Mouse (Mus musculus): ENCODE results near the gene Sap30bp. TPM values are rescaled to one million over a fixed set of nuclear protein-coding genes. Genes with fewer than 3 reads are reported as not detected.

The Sap30bp gene
- polyA plus RNA-seq, 2 experiments: 20.0 to 22.6 TPM

DNA sequence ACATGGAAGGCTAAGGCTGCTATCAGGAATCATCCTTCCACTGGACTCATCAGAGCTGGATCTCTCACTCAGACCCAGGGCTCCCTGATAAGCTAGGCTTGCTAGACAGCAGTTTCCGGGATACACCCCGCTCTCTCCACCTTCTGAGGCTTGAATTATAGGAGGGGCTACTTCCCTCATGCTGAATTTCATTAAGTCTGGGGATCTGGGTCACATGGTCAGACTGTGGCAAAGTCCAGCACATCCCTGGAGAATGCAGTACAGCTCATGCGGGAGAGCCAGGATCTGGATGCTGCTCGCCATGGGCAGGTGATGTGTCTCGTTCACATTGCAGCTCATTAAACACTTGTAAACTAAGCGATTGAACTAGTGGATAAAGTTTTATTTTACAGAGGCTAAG is 37.9 kb downstream of the Sap30bp start:
- H3K4me2 ChIP-seq (ENCODE audit: low read depth): no peak overlapping the region
- H3K9me3 ChIP-seq (ENCODE audit: control insufficient read depth, low read length): no peaks in the 10 kb centered on the region
- ATAC-seq (ENCODE audit: insufficient read depth) (no peak), DNase-seq (ENCODE audit: low read depth in 3 of 3, low spot score in 3 of 3) (no peak)
- TF ChIP-seq CTCF (IDR thresholded peaks at IDR 0.05; ENCODE audit: low read depth): no peak
- TF ChIP-seq EP300 (IDR thresholded peaks at IDR 0.05; ENCODE audit: low read depth): no peak
- 0 out of 4 replicates have a peak, but pooled peaks cover 0 to 3% of the 10 kb centered on the region in 2 experiments for H3K4me1 ChIP-seq (replicated peaks; ENCODE audit: control insufficient read depth in 2 of 2, insufficient read depth in 2 of 2, low read length in 1 of 2)
- no peaks in the 10 kb centered on the region for H3K36me3 ChIP-seq (replicated peaks; ENCODE audit: control insufficient read depth, insufficient read depth, low read depth)
- no peak overlapping the region for H3K27ac ChIP-seq
- H3K9ac ChIP-seq (replicated peaks): no peak overlapping the region
- 64% methylated on average over 6 of the region's 6 CpGs for WGBS (ENCODE audit: insufficient replicate concordance)
- H3K4me3 ChIP-seq (ENCODE audit: insufficient read depth in 1 of 2, low read depth in 2 of 2, low read length in 2 of 2): no peak overlapping the region
- H3K27me3 ChIP-seq (ENCODE audit: control insufficient read depth, insufficient read depth, low read length): peaks cover 24% of the 10 kb centered on the region

DNA sequence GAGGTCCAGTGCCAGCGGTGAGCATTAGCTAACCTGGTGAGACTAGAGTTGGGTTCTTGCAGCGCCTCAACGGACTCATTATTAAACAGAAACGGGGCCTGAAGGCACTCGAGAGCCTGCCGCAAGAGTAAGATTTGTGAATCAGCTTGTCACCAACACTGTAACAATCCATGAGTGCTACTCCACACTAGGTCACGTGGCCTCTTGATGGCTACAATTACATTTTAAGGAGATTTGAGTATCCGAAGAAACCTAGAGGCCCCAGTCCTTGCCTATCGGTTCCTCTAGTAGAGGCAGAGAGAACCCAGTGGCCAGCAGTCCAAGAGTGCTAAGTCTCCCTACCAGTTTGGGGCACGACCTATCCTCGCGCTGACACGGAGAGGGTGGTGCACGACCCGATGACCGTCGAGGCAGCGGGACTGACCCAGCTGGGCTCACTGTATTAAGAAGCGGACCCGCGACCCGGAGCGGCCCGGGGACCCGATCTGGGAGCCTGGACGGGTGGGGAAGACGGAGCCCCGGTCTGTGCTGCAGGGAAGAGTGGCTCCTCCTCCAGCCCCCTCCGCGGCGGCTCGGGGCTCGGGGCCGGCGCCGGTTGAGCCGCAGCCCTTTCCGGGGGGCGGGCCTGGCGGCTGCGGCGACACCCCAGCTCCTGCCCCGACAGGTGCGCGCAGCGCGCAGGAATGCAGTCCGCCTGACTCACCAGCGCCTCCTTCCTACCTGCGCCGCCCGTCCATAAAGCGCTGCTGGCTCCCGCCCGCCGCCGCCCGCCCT is 41.4 kb downstream of the Sap30bp start, which contains the start of gene Itgb4:
TSS of gene Itgb4 (plus strand) at position 401 of the 774 bp plus-strand sequence.
- Histone ChIP-seq H3K4me3 (ENCODE audit: insufficient read depth in 1 of 2, low read depth in 2 of 2, low read length in 2 of 2) (peak within 1 kb of the TSS; percentile 4 to 46; a peak in 3 of 4 replicates), H3K27ac (no peak within 1 kb of the TSS), H3K4me1 (replicated peaks; ENCODE audit: control insufficient read depth in 2 of 2, insufficient read depth in 2 of 2, low read length in 1 of 2) (0 out of 4 replicates have a peak, but pooled peaks cover 0 to 3% of the 10 kb centered on the region in 2 experiments), H3K9ac (replicated peaks) (no peak within 1 kb of the TSS), H3K9me3 (ENCODE audit: control insufficient read depth, low read length) (no peaks in the 10 kb centered on the region), H3K36me3 (replicated peaks; ENCODE audit: control insufficient read depth, insufficient read depth, low read depth) (no peaks in the 10 kb centered on the region), H3K27me3 (ENCODE audit: control insufficient read depth, insufficient read depth, low read length) (peaks cover 27% of the 10 kb centered on the region), H3K4me2 (ENCODE audit: low read depth) (peak within 1 kb of the TSS; percentile 62)
- 9% methylated on average over 58 of the region's 58 CpGs for WGBS (ENCODE audit: insufficient replicate concordance)
- ATAC-seq (ENCODE audit: insufficient read depth) (peak; percentile 39; the same call in 1 of the 2 replicates), DNase-seq (ENCODE audit: low read depth in 3 of 3, low spot score in 3 of 3) (no peak)
- TF ChIP-seq EP300 (IDR thresholded peaks at IDR 0.05; ENCODE audit: low read depth) (no peak), CTCF (IDR thresholded peaks at IDR 0.05; ENCODE audit: low read depth) (peak; percentile 20; the same call in 1 of the 2 replicates)

DNA sequence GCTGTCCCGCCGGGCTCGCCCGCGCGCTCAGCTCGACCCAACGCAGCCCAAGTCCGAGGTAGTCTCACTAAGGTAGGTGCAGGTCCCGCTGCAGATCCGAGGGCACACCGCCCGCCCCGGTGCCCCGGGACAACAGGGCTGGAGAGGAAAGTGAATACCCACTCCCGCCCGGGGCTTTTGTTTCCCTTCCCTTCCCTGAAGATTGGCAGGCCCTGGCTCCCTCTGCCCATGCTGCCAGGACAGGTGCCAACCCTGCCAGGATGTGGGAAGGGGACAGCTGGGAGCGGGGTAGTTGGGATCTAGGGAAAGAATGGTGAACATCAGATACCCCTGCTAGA is 42.0 kb downstream of the Sap30bp start:
- Histone ChIP-seq H3K4me2 (ENCODE audit: low read depth) (peak overlapping the region; percentile 62), H3K9ac (replicated peaks) (no peak overlapping the region), H3K27ac (no peak overlapping the region), H3K36me3 (replicated peaks; ENCODE audit: control insufficient read depth, insufficient read depth, low read depth) (no peaks in the 10 kb centered on the region), H3K4me1 (replicated peaks; ENCODE audit: control insufficient read depth in 2 of 2, insufficient read depth in 2 of 2, low read length in 1 of 2) (no peaks in the 10 kb centered on the region), H3K27me3 (ENCODE audit: control insufficient read depth, insufficient read depth, low read length) (peaks cover 27% of the 10 kb centered on the region), H3K4me3 (ENCODE audit: insufficient read depth in 1 of 2, low read depth in 2 of 2, low read length in 2 of 2) (peak overlapping the region in 1 of 2 experiments; percentile 46; a peak in 2 of 4 replicates), H3K9me3 (ENCODE audit: control insufficient read depth, low read length) (no peaks in the 10 kb centered on the region)
- ATAC-seq (ENCODE audit: insufficient read depth): no peak
- no peak for DNase-seq (ENCODE audit: low read depth in 3 of 3, low spot score in 3 of 3)
- 8% methylated on average over 18 of the region's 18 CpGs for WGBS (ENCODE audit: insufficient replicate concordance)
- no peak for TF ChIP-seq CTCF (IDR thresholded peaks at IDR 0.05; ENCODE audit: low read depth)
- no peak for TF ChIP-seq EP300 (IDR thresholded peaks at IDR 0.05; ENCODE audit: low read depth)

DNA sequence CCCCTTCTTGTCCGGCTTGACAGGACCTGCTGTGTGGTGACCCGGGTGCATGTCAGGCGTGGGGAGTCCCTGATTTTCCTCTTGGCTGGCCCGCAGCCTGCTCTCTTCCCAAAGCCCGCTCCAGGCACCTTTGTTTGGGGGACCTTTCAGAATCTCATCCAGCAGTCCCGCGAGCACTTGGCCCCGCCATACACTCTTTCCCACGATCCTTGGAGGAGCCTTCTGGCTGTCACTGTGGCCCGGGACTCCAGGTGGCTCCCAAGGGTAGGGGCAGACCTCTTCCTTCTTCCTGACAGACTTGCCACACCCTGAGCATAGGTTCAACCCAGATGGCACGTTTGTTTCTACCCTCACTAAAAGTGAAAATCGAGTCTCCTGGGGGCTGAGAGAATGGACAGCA is 42.5 kb downstream of the Sap30bp start:
- ATAC-seq (ENCODE audit: insufficient read depth): no peak
- no peaks in the 10 kb centered on the region for H3K4me1 ChIP-seq (replicated peaks; ENCODE audit: control insufficient read depth in 2 of 2, insufficient read depth in 2 of 2, low read length in 1 of 2)
- no peak overlapping the region for H3K4me2 ChIP-seq (ENCODE audit: low read depth)
- no peak overlapping the region for H3K27ac ChIP-seq
- WGBS (ENCODE audit: insufficient replicate concordance): 38% methylated on average over 12 of the region's 12 CpGs
- H3K9me3 ChIP-seq (ENCODE audit: control insufficient read depth, low read length): no peaks in the 10 kb centered on the region
- no peaks in the 10 kb centered on the region for H3K36me3 ChIP-seq (replicated peaks; ENCODE audit: control insufficient read depth, insufficient read depth, low read depth)
- H3K27me3 ChIP-seq (ENCODE audit: control insufficient read depth, insufficient read depth, low read length): peaks cover 27% of the 10 kb centered on the region
- H3K4me3 ChIP-seq (ENCODE audit: insufficient read depth in 1 of 2, low read depth in 2 of 2, low read length in 2 of 2): no peak overlapping the region
- H3K9ac ChIP-seq (replicated peaks): no peak overlapping the region
- no peak for DNase-seq (ENCODE audit: low read depth in 3 of 3, low spot score in 3 of 3)
- no peak for TF ChIP-seq CTCF (IDR thresholded peaks at IDR 0.05; ENCODE audit: low read depth)
- no peak for TF ChIP-seq EP300 (IDR thresholded peaks at IDR 0.05; ENCODE audit: low read depth)

DNA sequence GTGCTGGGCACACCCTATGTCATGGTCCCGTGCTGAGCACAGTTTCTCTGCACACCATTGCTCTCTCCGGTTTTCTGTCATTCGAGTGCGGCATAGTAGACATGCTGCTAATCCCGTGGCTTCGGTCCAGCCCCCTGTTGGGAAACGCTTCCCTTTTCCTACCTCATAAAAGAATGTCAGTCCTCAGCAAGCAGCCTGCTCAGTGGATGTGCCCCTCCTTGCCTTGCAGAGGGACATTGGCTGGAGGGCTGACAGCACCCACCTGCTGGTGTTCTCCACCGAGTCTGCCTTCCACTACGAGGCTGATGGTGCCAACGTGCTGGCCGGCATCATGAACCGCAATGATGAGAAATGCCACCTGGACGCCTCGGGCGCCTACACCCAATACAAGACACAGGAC is 49.4 kb downstream of the Sap30bp start:
- H3K4me1 ChIP-seq (replicated peaks; ENCODE audit: control insufficient read depth in 2 of 2, insufficient read depth in 2 of 2, low read length in 1 of 2): no peaks in the 10 kb centered on the region
- no peaks in the 10 kb centered on the region for H3K27me3 ChIP-seq (ENCODE audit: control insufficient read depth, insufficient read depth, low read length)
- H3K9me3 ChIP-seq (ENCODE audit: control insufficient read depth, low read length): no peaks in the 10 kb centered on the region
- no peaks in the 10 kb centered on the region for H3K36me3 ChIP-seq (replicated peaks; ENCODE audit: control insufficient read depth, insufficient read depth, low read depth)
- no peak for TF ChIP-seq EP300 (IDR thresholded peaks at IDR 0.05; ENCODE audit: low read depth)
- TF ChIP-seq CTCF (IDR thresholded peaks at IDR 0.05; ENCODE audit: low read depth): no peak
- H3K4me2 ChIP-seq (ENCODE audit: low read depth): no peak overlapping the region
- no peak overlapping the region for H3K27ac ChIP-seq
- 78% methylated on average over 15 of the region's 15 CpGs for WGBS (ENCODE audit: insufficient replicate concordance)
- ATAC-seq (ENCODE audit: insufficient read depth) (no peak), DNase-seq (ENCODE audit: low read depth in 3 of 3, low spot score in 3 of 3) (no peak)
- H3K9ac ChIP-seq (replicated peaks): no peak overlapping the region
- no peak overlapping the region for H3K4me3 ChIP-seq (ENCODE audit: insufficient read depth in 1 of 2, low read depth in 2 of 2, low read length in 2 of 2)

All from liver, embryonic 14.5 days (tissue).